Mouse (Mus musculus) ES-E14 (cell line): ENCODE measurements around the gene Arhgef39. TPM values are rescaled to one million over a fixed set of nuclear protein-coding genes. Genes with fewer than 3 reads are reported as not detected.

Experiments
- DNase-seq: peaks from one replicate; pipeline ENCODE4 v3.0.0-alpha.2; 2013; ENCODE audit warnings: low read depth, low spot score
- H3K27ac ChIP-seq: 2 replicates; pipeline ENCODE4 v1.5.1; 2012; ENCODE audit warnings: low read depth, mild to moderate bottlenecking, low read length, moderate library complexity, mixed read lengths; ENCODE audit not compliant: poor library complexity, insufficient read depth, severe bottlenecking
- H3K36me3 ChIP-seq: 2 replicates; pipeline ENCODE4 v1.6.1; 2012; ENCODE audit warnings: mild to moderate bottlenecking, low read length, moderate library complexity, mixed read lengths; ENCODE audit not compliant: control insufficient read depth, poor library complexity, insufficient read depth, severe bottlenecking
- H3K4me1 ChIP-seq, 2 experiments: fragments of 150-350 bp in 1 of 2; sonication (generic) in 1 of 2; 2 replicates each; pipeline ENCODE4 v1.6.1; 2012; ENCODE audit warnings: low read length in 2 of 2, mild to moderate bottlenecking in 1 of 2, mixed read lengths in 1 of 2; ENCODE audit not compliant: control insufficient read depth in 2 of 2, insufficient read depth in 2 of 2, poor library complexity in 1 of 2
- H3K4me3 ChIP-seq, 2 experiments: fragments of 150-350 bp in 1 of 2; sonication (generic) in 1 of 2; 2 replicates each; pipeline ENCODE4 v1.5.1; 2012; ENCODE audit warnings: low read length in 2 of 2, low read depth in 1 of 2, mild to moderate bottlenecking in 1 of 2, mixed read lengths in 1 of 2; ENCODE audit not compliant: insufficient read depth in 1 of 2, poor library complexity in 1 of 2, severe bottlenecking in 1 of 2
- H3K9ac ChIP-seq: 2 replicates; pipeline ENCODE4 v1.6.1; 2012; ENCODE audit warnings: low read depth, mild to moderate bottlenecking, low read length, mixed read lengths; ENCODE audit not compliant: poor library complexity, insufficient read depth, severe bottlenecking
- H3K9me3 ChIP-seq: fragments of 150-350 bp; sonication (generic); 2 replicates; pipeline ENCODE4 v1.6.1; 2012; ENCODE audit warnings: low read depth, mild to moderate bottlenecking, low read length; ENCODE audit not compliant: control insufficient read depth, insufficient read depth
- CHD2 ChIP-seq: IDR thresholded peaks from 2 replicates; pipeline ENCODE4 v1.6.1; 2014; ENCODE audit warnings: mild to moderate bottlenecking, low read depth, low read length, inconsistent platforms
- HCFC1 ChIP-seq: IDR thresholded peaks from 2 replicates; pipeline ENCODE4 v1.6.1; 2012; ENCODE audit warnings: low read length, inconsistent platforms, borderline replicate concordance; ENCODE audit not compliant: insufficient read depth
- MAFK ChIP-seq: IDR thresholded peaks from 2 replicates; pipeline ENCODE4 v1.6.1; 2014; ENCODE audit warnings: mild to moderate bottlenecking, low read depth, low read length, inconsistent platforms; ENCODE audit not compliant: insufficient read depth
- ZC3H11A ChIP-seq: IDR thresholded peaks from 2 replicates; pipeline ENCODE4 v1.6.1; 2012; ENCODE audit warnings: low read depth, mild to moderate bottlenecking, inconsistent platforms, low read length, borderline replicate concordance
- ZNF384 ChIP-seq: IDR thresholded peaks from 2 replicates; pipeline ENCODE4 v1.6.1; 2012; ENCODE audit warnings: low read depth, low read length, inconsistent platforms
- in situ Hi-C, 2 experiments: fragments of 600-800 bp; cut with MboI; formaldehyde crosslinking; loops; one replicate each; pipeline ENCODE4 v1.15.1; 2025; ENCODE audit warnings: low sequenced_read_pairs in 2 of 2, inconsistent platforms in 1 of 2; ENCODE audit not compliant: unreplicated experiment in 2 of 2
- total RNA-seq: library from RNA; depleted of rRNA; stranded (reverse); fragments of 300-350 nt; gene quantifications from 2 replicates; pipeline ENCODE4 v1.2.3, GENCODE M21; 2012

The Arhgef39 gene
- total RNA-seq, 1 experiment, result 32.1 TPM

- no peak overlapping the region for H3K4me3 ChIP-seq
- TF ChIP-seq MAFK (no peak), ZNF384 (no peak), CHD2 (no peak), ZC3H11A (no peak), HCFC1 (no peak)
- no peak overlapping the region for H3K27ac ChIP-seq
- no peak overlapping the region for H3K9ac ChIP-seq
- H3K4me1 ChIP-seq, result peaks cover 0 to 5% of the 10 kb centered on the region in 2 experiments; a peak in 1 of 4 replicates
- H3K9me3 ChIP-seq, result no peaks in the 10 kb centered on the region
- in situ Hi-C loops, result no loop called here
- H3K36me3 ChIP-seq, result no peaks in the 10 kb centered on the region
- DNase-seq, result no peak
Measured at GRCm38 (mm10) chr4:43457124-43457523, 42.4 kb downstream of the Arhgef39 start.

DNA sequence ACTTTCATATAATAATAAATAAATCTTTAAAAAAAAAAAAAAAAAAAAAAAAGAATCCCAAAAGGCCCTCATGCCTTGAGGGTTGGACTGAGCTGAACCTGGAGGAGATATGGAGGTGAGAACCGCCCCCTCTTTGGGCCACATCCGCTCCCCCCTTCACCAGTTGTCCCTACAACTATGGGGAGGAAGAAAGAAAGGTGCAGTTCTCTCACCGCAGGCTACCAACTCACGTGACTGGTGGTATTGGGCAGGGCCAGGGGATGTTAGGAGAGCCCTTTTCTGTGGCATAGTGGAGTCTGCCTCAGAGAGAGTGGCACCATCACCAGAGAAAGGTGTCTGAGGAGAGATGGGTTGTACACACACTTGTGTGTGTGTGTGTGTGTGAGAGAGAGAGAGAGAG lies 43.0 kb downstream of the Arhgef39 start:
- Histone ChIP-seq H3K27ac (no peak overlapping the region), H3K36me3 (no peaks in the 10 kb centered on the region), H3K9ac (no peak overlapping the region), H3K9me3 (no peaks in the 10 kb centered on the region), H3K4me3 (no peak overlapping the region), H3K4me1 (peaks cover 0 to 5% of the 10 kb centered on the region in 2 experiments; a peak in 1 of 4 replicates)
- TF ChIP-seq CHD2 (no peak), ZNF384 (no peak), HCFC1 (no peak), MAFK (no peak), ZC3H11A (no peak)
- in situ Hi-C loops, result no loop called here
- no peak for DNase-seq

- no peak within 1 kb of the TSS for H3K9ac ChIP-seq
- peaks cover 0 to 5% of the 10 kb centered on the region in 2 experiments; a peak in 1 of 4 replicates for H3K4me1 ChIP-seq
- TF ChIP-seq ZNF384, result no peak
- no peak for TF ChIP-seq MAFK
- no peak for TF ChIP-seq CHD2
- no peak for TF ChIP-seq ZC3H11A
- TF ChIP-seq HCFC1, result no peak
- in situ Hi-C loops, result no loop called here
- H3K4me3 ChIP-seq, result no peak within 1 kb of the TSS
- no peak within 1 kb of the TSS for H3K27ac ChIP-seq
- H3K36me3 ChIP-seq, result no peaks in the 10 kb centered on the region
- H3K9me3 ChIP-seq, result no peaks in the 10 kb centered on the region
- no peak for DNase-seq
Measured at GRCm38 (mm10) chr4:43454041-43454836, 45.3 kb downstream of the Arhgef39 start, which contains the start of gene Cd72. Cd72 (minus strand) TSS chr4:43454628.

- H3K36me3 ChIP-seq, result no peaks in the 10 kb centered on the region
- in situ Hi-C loops, result no loop called here
- no peak for DNase-seq
- H3K4me3 ChIP-seq, result no peak overlapping the region
- H3K9me3 ChIP-seq, result no peaks in the 10 kb centered on the region
- peaks cover 0 to 5% of the 10 kb centered on the region in 2 experiments; a peak in 1 of 4 replicates for H3K4me1 ChIP-seq
- H3K27ac ChIP-seq, result no peak overlapping the region
- TF ChIP-seq HCFC1 (no peak), CHD2 (no peak), ZNF384 (no peak), MAFK (no peak), ZC3H11A (no peak)
- H3K9ac ChIP-seq, result no peak overlapping the region
Measured at GRCm38 (mm10) chr4:43453413-43453812, 46.1 kb downstream of the Arhgef39 start.
